Mouse (Mus musculus) spleen, adult 2 months (tissue): ENCODE data around the gene Cers3.

Experiments
- CTCF ChIP-seq: fragments of 200-500 bp; IDR thresholded peaks from 2 replicates; pipeline ENCODE4 v1.5.1; 2011; ENCODE audit warnings: mild to moderate bottlenecking, inconsistent platforms; ENCODE audit not compliant: insufficient read depth, insufficient read length, insufficient replicate concordance; ENCODE audit errors: extremely low read depth
- POLR2A ChIP-seq: fragments of 200-500 bp; IDR thresholded peaks from 2 replicates; pipeline ENCODE4 v1.6.1; 2011; ENCODE audit warnings: low read depth, low read length, inconsistent platforms

DNA sequence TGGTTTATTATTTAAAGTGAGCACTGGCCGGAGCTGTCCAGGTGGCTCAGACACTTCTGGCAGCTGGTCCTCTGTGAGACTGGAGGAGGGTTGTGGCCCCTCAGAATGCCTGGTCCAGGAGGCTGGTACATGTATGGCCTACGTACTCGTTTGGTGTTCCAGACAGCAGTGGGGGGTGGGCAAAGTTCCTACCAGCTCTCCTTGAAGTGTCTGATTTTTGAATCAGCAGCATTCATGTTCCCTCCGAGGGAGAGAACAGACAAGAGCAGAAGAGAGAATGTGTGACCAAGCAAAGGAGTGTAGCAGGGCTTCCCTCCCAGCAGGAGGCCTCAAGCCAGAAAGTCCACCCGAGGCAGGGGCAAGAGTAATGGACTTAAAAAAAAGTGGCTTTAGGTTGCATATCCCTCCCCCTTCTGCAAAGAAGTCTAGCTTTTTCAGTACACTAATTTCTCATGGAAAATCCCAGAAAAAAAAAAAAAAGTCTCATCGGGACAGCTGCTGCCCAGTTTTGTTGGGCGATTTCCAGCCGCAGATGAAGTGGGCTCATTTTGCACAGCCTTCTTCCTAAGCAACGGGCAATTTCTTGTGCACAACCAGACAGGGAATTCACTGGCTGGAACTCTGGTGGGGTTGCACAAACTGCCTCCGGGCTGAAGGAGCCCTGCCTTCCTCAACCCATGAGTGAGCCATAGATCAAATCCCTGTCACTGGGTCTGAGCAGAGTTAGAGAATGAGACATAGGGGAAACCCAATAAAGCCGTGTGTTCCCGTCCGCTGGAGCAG is 124.6 kb downstream of the Cers3 start:
- TF ChIP-seq CTCF, result no peak
- TF ChIP-seq POLR2A, result no peak
